Mouse (Mus musculus): ENCODE measurements around the gene Acbd3. TPM values are rescaled to one million over a fixed set of nuclear protein-coding genes. Genes with fewer than 3 reads are reported as not detected.

The Acbd3 gene
- polyA plus RNA-seq, 1 experiment: 0.27 TPM

GRCm38 (mm10) chr1:180756711-180757110 lies 30.9 kb downstream of the Acbd3 start:
- H3K4me3 ChIP-seq (replicated peaks): no peak overlapping the region
- H3K4me1 ChIP-seq (ENCODE audit: control insufficient read depth): no peaks in the 10 kb centered on the region
- H3K36me3 ChIP-seq (ENCODE audit: control insufficient read depth): peaks cover 33% of the 10 kb centered on the region
- TF ChIP-seq GATA1 (IDR thresholded peaks at IDR 0.05; ENCODE audit: low read length): no peak
- TF ChIP-seq TAL1 (IDR thresholded peaks at IDR 0.05; ENCODE audit: low read length): no peak
- H3K27me3 ChIP-seq (ENCODE audit: control insufficient read depth): no peaks in the 10 kb centered on the region
- no peaks in the 10 kb centered on the region for H3K9me3 ChIP-seq (ENCODE audit: control insufficient read depth, low read length)

GRCm38 (mm10) chr1:180757252-180757955 lies 31.6 kb downstream of the Acbd3 start:
- peaks cover 26% of the 10 kb centered on the region for H3K36me3 ChIP-seq (ENCODE audit: control insufficient read depth)
- H3K4me3 ChIP-seq (replicated peaks): no peak overlapping the region
- no peaks in the 10 kb centered on the region for H3K4me1 ChIP-seq (ENCODE audit: control insufficient read depth)
- TF ChIP-seq TAL1 (IDR thresholded peaks at IDR 0.05; ENCODE audit: low read length) (no peak), GATA1 (IDR thresholded peaks at IDR 0.05; ENCODE audit: low read length) (no peak)
- peaks cover 6% of the 10 kb centered on the region for H3K27me3 ChIP-seq (ENCODE audit: control insufficient read depth)
- H3K9me3 ChIP-seq (ENCODE audit: control insufficient read depth, low read length): no peaks in the 10 kb centered on the region

GRCm38 (mm10) chr1:180757956-180758520 lies 32.2 kb downstream of the Acbd3 start:
- H3K9me3 ChIP-seq (ENCODE audit: control insufficient read depth, low read length): no peaks in the 10 kb centered on the region
- TF ChIP-seq TAL1 (IDR thresholded peaks at IDR 0.05; ENCODE audit: low read length): no peak
- no peak for TF ChIP-seq GATA1 (IDR thresholded peaks at IDR 0.05; ENCODE audit: low read length)
- no peak overlapping the region for H3K4me3 ChIP-seq (replicated peaks)
- no peaks in the 10 kb centered on the region for H3K4me1 ChIP-seq (ENCODE audit: control insufficient read depth)
- peaks cover 20% of the 10 kb centered on the region for H3K36me3 ChIP-seq (ENCODE audit: control insufficient read depth)
- peaks cover 12% of the 10 kb centered on the region for H3K27me3 ChIP-seq (ENCODE audit: control insufficient read depth)

- no peak overlapping the region for H3K4me3 ChIP-seq (replicated peaks)
- H3K36me3 ChIP-seq (ENCODE audit: control insufficient read depth): no peaks in the 10 kb centered on the region
- TF ChIP-seq TAL1 (IDR thresholded peaks at IDR 0.05; ENCODE audit: low read length) (no peak), GATA1 (IDR thresholded peaks at IDR 0.05; ENCODE audit: low read length) (no peak)
- H3K27me3 ChIP-seq (ENCODE audit: control insufficient read depth): peaks cover 36% of the 10 kb centered on the region
- no peaks in the 10 kb centered on the region for H3K9me3 ChIP-seq (ENCODE audit: control insufficient read depth, low read length)
- H3K4me1 ChIP-seq (ENCODE audit: control insufficient read depth): peaks cover 5% of the 10 kb centered on the region
These were observed 36.3 kb downstream of the Acbd3 start for GRCm38 (mm10) chr1:180762180-180762579.

GRCm38 (mm10) chr1:180762679-180763078 lies 36.8 kb downstream of the Acbd3 start:
- H3K4me1 ChIP-seq (ENCODE audit: control insufficient read depth): peaks cover 9% of the 10 kb centered on the region
- H3K36me3 ChIP-seq (ENCODE audit: control insufficient read depth): no peaks in the 10 kb centered on the region
- H3K27me3 ChIP-seq (ENCODE audit: control insufficient read depth): peaks cover 41% of the 10 kb centered on the region
- H3K4me3 ChIP-seq (replicated peaks): no peak overlapping the region
- H3K9me3 ChIP-seq (ENCODE audit: control insufficient read depth, low read length): no peaks in the 10 kb centered on the region
- TF ChIP-seq GATA1 (IDR thresholded peaks at IDR 0.05; ENCODE audit: low read length) (no peak), TAL1 (IDR thresholded peaks at IDR 0.05; ENCODE audit: low read length) (no peak)

- Histone ChIP-seq H3K9me3 (ENCODE audit: control insufficient read depth, low read length) (no peaks in the 10 kb centered on the region), H3K36me3 (ENCODE audit: control insufficient read depth) (no peaks in the 10 kb centered on the region), H3K4me3 (replicated peaks) (no peak overlapping the region), H3K27me3 (ENCODE audit: control insufficient read depth) (peaks cover 47% of the 10 kb centered on the region), H3K4me1 (ENCODE audit: control insufficient read depth) (peaks cover 15% of the 10 kb centered on the region)
- TF ChIP-seq TAL1 (IDR thresholded peaks at IDR 0.05; ENCODE audit: low read length): no peak
- no peak for TF ChIP-seq GATA1 (IDR thresholded peaks at IDR 0.05; ENCODE audit: low read length)
These were observed 37.5 kb downstream of the Acbd3 start for GRCm38 (mm10) chr1:180763307-180763706.

- H3K27me3 ChIP-seq (ENCODE audit: control insufficient read depth): peaks cover 52% of the 10 kb centered on the region
- H3K4me3 ChIP-seq (replicated peaks): no peak overlapping the region
- TF ChIP-seq GATA1 (IDR thresholded peaks at IDR 0.05; ENCODE audit: low read length): no peak
- no peak for TF ChIP-seq TAL1 (IDR thresholded peaks at IDR 0.05; ENCODE audit: low read length)
- peaks cover 20% of the 10 kb centered on the region for H3K4me1 ChIP-seq (ENCODE audit: control insufficient read depth)
- H3K36me3 ChIP-seq (ENCODE audit: control insufficient read depth): no peaks in the 10 kb centered on the region
- H3K9me3 ChIP-seq (ENCODE audit: control insufficient read depth, low read length): no peaks in the 10 kb centered on the region
These were observed 38.0 kb downstream of the Acbd3 start for GRCm38 (mm10) chr1:180763828-180764227.

GRCm38 (mm10) chr1:180765393-180765792 lies 39.5 kb downstream of the Acbd3 start:
- H3K4me3 ChIP-seq (replicated peaks): no peak overlapping the region
- H3K27me3 ChIP-seq (ENCODE audit: control insufficient read depth): peaks cover 62% of the 10 kb centered on the region
- H3K9me3 ChIP-seq (ENCODE audit: control insufficient read depth, low read length): no peaks in the 10 kb centered on the region
- no peak for TF ChIP-seq GATA1 (IDR thresholded peaks at IDR 0.05; ENCODE audit: low read length)
- TF ChIP-seq TAL1 (IDR thresholded peaks at IDR 0.05; ENCODE audit: low read length): no peak
- no peaks in the 10 kb centered on the region for H3K36me3 ChIP-seq (ENCODE audit: control insufficient read depth)
- H3K4me1 ChIP-seq (ENCODE audit: control insufficient read depth): peaks cover 21% of the 10 kb centered on the region

- Histone ChIP-seq H3K9me3 (ENCODE audit: control insufficient read depth, low read length) (no peaks in the 10 kb centered on the region), H3K4me3 (replicated peaks) (no peak overlapping the region), H3K27me3 (ENCODE audit: control insufficient read depth) (peaks cover 62% of the 10 kb centered on the region), H3K4me1 (ENCODE audit: control insufficient read depth) (peaks cover 26% of the 10 kb centered on the region), H3K36me3 (ENCODE audit: control insufficient read depth) (no peaks in the 10 kb centered on the region)
- TF ChIP-seq TAL1 (IDR thresholded peaks at IDR 0.05; ENCODE audit: low read length): no peak
- no peak for TF ChIP-seq GATA1 (IDR thresholded peaks at IDR 0.05; ENCODE audit: low read length)
These were observed 40.7 kb downstream of the Acbd3 start for GRCm38 (mm10) chr1:180766557-180766956.
